ENCODE assay signal across 20 mouse cellular contexts in the genomic region with DNA sequence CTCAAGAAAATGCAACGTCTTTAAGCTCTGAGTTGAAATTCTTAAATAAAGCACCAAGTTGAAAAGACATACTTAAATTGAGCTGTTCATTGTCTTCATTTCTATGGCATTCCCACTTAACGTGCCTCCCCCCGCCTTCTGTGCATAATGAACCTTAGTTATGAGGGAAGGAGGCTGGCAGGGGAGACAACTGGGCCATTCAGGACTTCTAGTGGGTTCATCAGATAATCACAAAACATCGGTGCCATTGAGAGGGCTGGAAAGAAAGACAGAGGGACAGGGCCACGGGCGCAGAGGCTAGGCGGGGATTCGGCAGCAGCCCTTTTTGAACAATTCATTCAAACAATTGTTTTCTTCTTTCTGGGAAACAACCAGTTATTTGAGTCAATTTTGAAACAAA.
DNase-seq lines count a peak whose midpoint lies in the region; ATAC-seq lines count a peak whose summit lies in the region.
"Had no signal": no experiment of that assay in that cellular context is flagged by ENCODE, and none has a peak within 500 bp of the region (broad histone marks: within the 10 kb centered on the region; RNA-seq: fewer than 3 reads in every experiment).

No protein-coding gene starts in this region.

- no peak overlapping the region for H3K4me3 ChIP-seq in hindbrain, embryonic 11.5 days (ENCODE audit: low read depth, low read length)
- H3K4me3 ChIP-seq in hindbrain, embryonic 16.5 days (ENCODE audit: low read length): no peak overlapping the region
- H3K4me3 ChIP-seq in forebrain, embryonic 12.5 days (replicated peaks): no peak overlapping the region
- H3K4me3 ChIP-seq: gastrocnemius, adult 2 months; heart, embryonic 12.5 days; layer of hippocampus, adult 2 months; limb, embryonic 15.5 days; liver, embryonic 15.5 days; midbrain, embryonic 15.5 days had no signal

- H3K9me3 ChIP-seq in hindbrain, embryonic 11.5 days (ENCODE audit: control insufficient read depth, low read length): no peaks in the 10 kb centered on the region
- no peaks in the 10 kb centered on the region for H3K9me3 ChIP-seq in hindbrain, embryonic 16.5 days (ENCODE audit: control insufficient read depth, low read length)
- H3K9me3 ChIP-seq in forebrain, embryonic 12.5 days: no peaks in the 10 kb centered on the region
- H3K9me3 ChIP-seq: heart, embryonic 12.5 days; limb, embryonic 15.5 days; liver, embryonic 15.5 days; midbrain, embryonic 15.5 days had no signal

- no peak overlapping the region for H3K27ac ChIP-seq in hindbrain, embryonic 11.5 days (ENCODE audit: low read depth, low read length)
- H3K27ac ChIP-seq in hindbrain, embryonic 16.5 days (ENCODE audit: low read depth, low read length): no peak overlapping the region
- H3K27ac ChIP-seq in forebrain, embryonic 12.5 days: 0 out of 2 replicates have a peak overlapping the region, but pooled peaks have one; percentile 27
- H3K27ac ChIP-seq: gastrocnemius, adult 2 months; layer of hippocampus, adult 2 months; limb, embryonic 15.5 days; liver, embryonic 15.5 days; midbrain, embryonic 15.5 days had no signal

- no peak overlapping the region for H3K9ac ChIP-seq in hindbrain, embryonic 11.5 days (ENCODE audit: low read depth, low read length)
- no peak overlapping the region for H3K9ac ChIP-seq in hindbrain, embryonic 16.5 days (ENCODE audit: low read depth, low read length)
- H3K9ac ChIP-seq in forebrain, embryonic 12.5 days: no peak overlapping the region
- H3K9ac ChIP-seq: heart, embryonic 12.5 days; limb, embryonic 15.5 days; liver, embryonic 15.5 days; midbrain, embryonic 15.5 days had no signal

- ATAC-seq in hindbrain, embryonic 11.5 days (ENCODE audit: low FRiP score): 0 out of 2 replicates have a peak, but pooled peaks have one; percentile 8
- no peak for ATAC-seq in hindbrain, embryonic 16.5 days
- peak; percentile 56 for ATAC-seq in forebrain, embryonic 12.5 days (ENCODE audit: low FRiP score)
- ATAC-seq: midbrain, embryonic 15.5 days had no signal

- WGBS in hindbrain, embryonic 11.5 days: 25% methylated on average over 8 of the region's 8 CpGs
- WGBS in hindbrain, embryonic 16.5 days: 23% methylated on average over 8 of the region's 8 CpGs
- WGBS in forebrain, embryonic 12.5 days: 5% methylated on average over 8 of the region's 8 CpGs

- peak; percentile 43 for DNase-seq in hindbrain, embryonic 11.5 days (ENCODE audit: low spot score)
- DNase-seq in embryo, embryonic 10.5 days (ENCODE audit: low spot score): peak; percentile 60
- peak; percentile 23 for DNase-seq in retina, embryonic 14.5 days (ENCODE audit: low spot score)
- DNase-seq in layer of hippocampus, postnatal 10 days (ENCODE audit: low spot score in 2 of 2): no peak
- DNase-seq in testis, postnatal 10 days (ENCODE audit: low spot score): no peak
- DNase-seq: cerebellum, adult 9-10 months; gastrocnemius, adult 2 months; heart, postnatal 14 days; kidney, adult 2 months; kidney, postnatal 10 days; right cerebral cortex, adult 18-20 months; thymus, postnatal 36 days had no signal

- H3K4me2 ChIP-seq in hindbrain, embryonic 11.5 days (replicated peaks; ENCODE audit: low read depth, low read length): no peak overlapping the region
- H3K4me2 ChIP-seq in hindbrain, embryonic 16.5 days (ENCODE audit: low read length): no peak overlapping the region
- no peak overlapping the region for H3K4me2 ChIP-seq in forebrain, embryonic 12.5 days
- H3K4me2 ChIP-seq: heart, embryonic 12.5 days; limb, embryonic 15.5 days; liver, embryonic 15.5 days; midbrain, embryonic 15.5 days had no signal

- H3K27me3 ChIP-seq in hindbrain, embryonic 11.5 days (ENCODE audit: control insufficient read depth, insufficient read depth, low read length): no peaks in the 10 kb centered on the region
- no peaks in the 10 kb centered on the region for H3K27me3 ChIP-seq in hindbrain, embryonic 16.5 days (replicated peaks; ENCODE audit: control insufficient read depth, insufficient read depth, low read length)
- H3K27me3 ChIP-seq in forebrain, embryonic 12.5 days: peaks cover 48% of the 10 kb centered on the region
- H3K27me3 ChIP-seq: CH12.LX; limb, embryonic 15.5 days; liver, embryonic 15.5 days; midbrain, embryonic 15.5 days had no signal

- H3K4me1 ChIP-seq in hindbrain, embryonic 11.5 days (replicated peaks; ENCODE audit: control insufficient read depth, insufficient read depth, low read length): peaks cover 5% of the 10 kb centered on the region
- no peaks in the 10 kb centered on the region; the same call in 1 of the 2 replicates for H3K4me1 ChIP-seq in hindbrain, embryonic 16.5 days (ENCODE audit: control insufficient read depth, insufficient read depth, low read depth, low read length)
- peaks cover 34% of the 10 kb centered on the region for H3K4me1 ChIP-seq in forebrain, embryonic 12.5 days
- H3K4me1 ChIP-seq: limb, embryonic 15.5 days; liver, embryonic 15.5 days had no signal

- H3K36me3 ChIP-seq in hindbrain, embryonic 11.5 days (ENCODE audit: control insufficient read depth, insufficient read depth, low read length): no peaks in the 10 kb centered on the region
- no peaks in the 10 kb centered on the region for H3K36me3 ChIP-seq in hindbrain, embryonic 16.5 days (ENCODE audit: control insufficient read depth, insufficient read depth, low read length)
- no peaks in the 10 kb centered on the region for H3K36me3 ChIP-seq in forebrain, embryonic 12.5 days (replicated peaks)
- H3K36me3 ChIP-seq: heart, embryonic 12.5 days; limb, embryonic 15.5 days; liver, embryonic 15.5 days; midbrain, embryonic 15.5 days had no signal

Comparison
In these comparisons a context has a peak if more than half of its experiments do, and no peak if none do; other contexts are left out.
1. DNase-seq: peak in hindbrain, embryonic 11.5 days (single experiment), embryo, embryonic 10.5 days (single experiment) and retina, embryonic 14.5 days (single experiment); none in layer of hippocampus, postnatal 10 days (0 of 2) and testis, postnatal 10 days (single experiment).